22 mouse cellular contexts compared by ENCODE assay signal in genomic region chr9:79979274-79979673, GRCm38 (mm10). TPM values are rescaled to one million over a fixed set of nuclear protein-coding genes. Genes with fewer than 3 reads are reported as not detected.
DNase-seq lines count a peak whose midpoint lies in the region; ATAC-seq lines count a peak whose summit lies in the region.
"Had no signal": no experiment of that assay in that cellular context is flagged by ENCODE, and none has a peak within 500 bp of the region (broad histone marks: within the 10 kb centered on the region; RNA-seq: fewer than 3 reads in every experiment).

No protein-coding gene starts in this region.

- WGBS in forebrain, embryonic 16.5 days: 83% methylated on average over 2 of the region's 2 CpGs
- WGBS in forebrain, embryonic 10.5 days: 87% methylated on average over 2 of the region's 2 CpGs
- 91% methylated on average over 2 of the region's 2 CpGs for WGBS in heart, embryonic 15.5 days
- 83% methylated on average over 2 of the region's 2 CpGs for WGBS in lung, embryonic 15.5 days

- no peak overlapping the region for H3K4me2 ChIP-seq in forebrain, embryonic 16.5 days (ENCODE audit: low read length)
- no peak overlapping the region for H3K4me2 ChIP-seq in heart, embryonic 15.5 days
- no peak overlapping the region for H3K4me2 ChIP-seq in lung, embryonic 15.5 days
- H3K4me2 ChIP-seq: forebrain, embryonic 15.5 days; hindbrain, embryonic 12.5 days had no signal

- H3K9me3 ChIP-seq in forebrain, embryonic 16.5 days (ENCODE audit: control insufficient read depth, low read length): no peaks in the 10 kb centered on the region
- no peaks in the 10 kb centered on the region for H3K9me3 ChIP-seq in forebrain, embryonic 10.5 days
- H3K9me3 ChIP-seq in heart, embryonic 15.5 days (replicated peaks): no peaks in the 10 kb centered on the region
- H3K9me3 ChIP-seq in lung, embryonic 15.5 days: no peaks in the 10 kb centered on the region
- H3K9me3 ChIP-seq: embryonic facial prominence, embryonic 10.5 days; forebrain, embryonic 15.5 days; heart, embryonic 13.5 days; hindbrain, embryonic 12.5 days had no signal

- H3K36me3 ChIP-seq in forebrain, embryonic 16.5 days (ENCODE audit: control insufficient read depth, insufficient read depth): no peaks in the 10 kb centered on the region
- H3K36me3 ChIP-seq in forebrain, embryonic 10.5 days (replicated peaks): no peaks in the 10 kb centered on the region
- H3K36me3 ChIP-seq in heart, embryonic 15.5 days: no peaks in the 10 kb centered on the region
- H3K36me3 ChIP-seq in lung, embryonic 15.5 days: no peaks in the 10 kb centered on the region
- H3K36me3 ChIP-seq: embryonic facial prominence, embryonic 10.5 days; forebrain, embryonic 15.5 days; heart, embryonic 13.5 days; hindbrain, embryonic 12.5 days had no signal

- no peak for DNase-seq in forebrain, embryonic 10.5 days (ENCODE audit: extremely low spot score, low spot score)
- no peak for DNase-seq in heart, adult 18-20 months
- DNase-seq in lung, adult 18-20 months: no peak
- DNase-seq: adrenal gland, postnatal 14 days; cerebellum, adult 2 months; cerebellum, postnatal 10 days; gastrocnemius, postnatal 25 days; heart, postnatal 10 days; heart, postnatal 4 days had no signal

- ATAC-seq in forebrain, embryonic 16.5 days: peak; percentile 36; the same call in 1 of the 2 replicates
- no peak for ATAC-seq in heart, embryonic 15.5 days (replicated peaks; ENCODE audit: insufficient number of reproducible peaks, insufficient read depth, low FRiP score, low read depth)
- no peak for ATAC-seq in lung, embryonic 15.5 days (ENCODE audit: borderline replicate concordance, extremely low read depth, low FRiP score, low TSS enrichment)
- no peak for ATAC-seq in megakaryocyte progenitor cell, adult 5-6 weeks (replicated peaks; ENCODE audit: poor library complexity)
- ATAC-seq: forebrain, embryonic 15.5 days; hindbrain, embryonic 16.5 days; inflammation-experienced regulatory T-cells, adult 6 months had no signal

- H3K9ac ChIP-seq in forebrain, embryonic 16.5 days (replicated peaks; ENCODE audit: low read depth, low read length): no peak overlapping the region
- no peak overlapping the region for H3K9ac ChIP-seq in heart, embryonic 15.5 days
- no peak overlapping the region for H3K9ac ChIP-seq in lung, embryonic 15.5 days
- H3K9ac ChIP-seq: forebrain, embryonic 15.5 days; hindbrain, embryonic 12.5 days had no signal

- H3K4me3 ChIP-seq in forebrain, embryonic 16.5 days (replicated peaks; ENCODE audit: low read length): no peak overlapping the region
- H3K4me3 ChIP-seq in forebrain, embryonic 10.5 days: no peak overlapping the region
- no peak overlapping the region for H3K4me3 ChIP-seq in heart, embryonic 15.5 days
- no peak overlapping the region for H3K4me3 ChIP-seq in lung, embryonic 15.5 days
- no peak overlapping the region for H3K4me3 ChIP-seq in brown adipose tissue, adult 24 weeks (ENCODE audit: insufficient read depth, low read depth, low read length)
- H3K4me3 ChIP-seq: embryonic facial prominence, embryonic 10.5 days; erythroblast, embryonic 14.5 days; forebrain, embryonic 15.5 days; heart, embryonic 13.5 days; hindbrain, embryonic 12.5 days had no signal

- H3K4me1 ChIP-seq in forebrain, embryonic 16.5 days (replicated peaks; ENCODE audit: control insufficient read depth, insufficient read depth, low read length): peaks cover 5% of the 10 kb centered on the region; the same call in 1 of the 2 replicates
- peaks cover 15% of the 10 kb centered on the region for H3K4me1 ChIP-seq in forebrain, embryonic 10.5 days
- H3K4me1 ChIP-seq in heart, embryonic 15.5 days (replicated peaks): peaks cover 23% of the 10 kb centered on the region
- peaks cover 29% of the 10 kb centered on the region for H3K4me1 ChIP-seq in lung, embryonic 15.5 days
- peaks cover 7% of the 10 kb centered on the region for H3K4me1 ChIP-seq in brown adipose tissue, adult 24 weeks (ENCODE audit: control insufficient read depth, insufficient read depth, insufficient read length, low read length)

- H3K27ac ChIP-seq in forebrain, embryonic 16.5 days (ENCODE audit: low read length): no peak overlapping the region
- no peak overlapping the region for H3K27ac ChIP-seq in forebrain, embryonic 10.5 days
- peak overlapping the region; percentile 98; the same call in 1 of the 2 replicates for H3K27ac ChIP-seq in heart, embryonic 15.5 days
- 0 out of 2 replicates have a peak overlapping the region, but pooled peaks have one; percentile 18 for H3K27ac ChIP-seq in lung, embryonic 15.5 days
- H3K27ac ChIP-seq in brown adipose tissue, adult 24 weeks (replicated peaks; ENCODE audit: low read depth, low read length): peak overlapping the region; percentile 31
- H3K27ac ChIP-seq: embryonic facial prominence, embryonic 10.5 days; forebrain, embryonic 15.5 days; hindbrain, embryonic 12.5 days had no signal

- no peaks in the 10 kb centered on the region for H3K27me3 ChIP-seq in forebrain, embryonic 16.5 days (replicated peaks; ENCODE audit: control insufficient read depth, insufficient read depth, low read length)
- no peaks in the 10 kb centered on the region for H3K27me3 ChIP-seq in forebrain, embryonic 10.5 days (ENCODE audit: poor library complexity, severe bottlenecking)
- H3K27me3 ChIP-seq in heart, embryonic 15.5 days: no peaks in the 10 kb centered on the region
- H3K27me3 ChIP-seq in lung, embryonic 15.5 days: no peaks in the 10 kb centered on the region
- H3K27me3 ChIP-seq: forebrain, embryonic 15.5 days; heart, embryonic 13.5 days; hindbrain, embryonic 12.5 days had no signal

RNA-seq across cellular contexts. Expression of gene Filip1, which starts 33.4 kb away (rescaled TPM):
- polyA plus RNA-seq in forebrain, embryonic 16.5 days (2015; fragmentation: Nextera tagmentation; extraction: Ambion mirVana): 2.4 and 3.0 TPM in 2 replicates
- 11.9 and 16.3 TPM in 2 replicates for polyA plus RNA-seq in forebrain, embryonic 10.5 days (2016; fragmentation: Nextera tagmentation; extraction: Ambion mirVana)
- polyA plus RNA-seq in heart, embryonic 15.5 days (2015; fragmentation: Nextera tagmentation; extraction: Ambion mirVana): 28.2 and 36.6 TPM in 2 replicates
- 10 to 100 TPM; 79.3 to 88.2 TPM for total RNA-seq in heart, adult 18-20 months (2021)
- polyA plus RNA-seq in lung, embryonic 15.5 days (2015; fragmentation: Nextera tagmentation; extraction: Ambion mirVana): 13.3 and 14.5 TPM in 2 replicates
- polyA plus RNA-seq in brown adipose tissue, adult 24 weeks (2012; ENCODE audit: insufficient read depth, insufficient read length, missing spikeins): 3.7 and 6.7 TPM in 2 replicates
- 0.66 and 1.3 TPM in 2 replicates for total RNA-seq in megakaryocyte progenitor cell, adult 5-6 weeks (2015)
- 0.58 and 2.3 TPM in 2 replicates for total RNA-seq in megakaryocyte progenitor cell, adult 5-6 weeks (2017)
- total RNA-seq: MEL had no signal
- polyA plus RNA-seq: erythroblast, embryonic 14.5 days had no signal

Comparison
In these comparisons a context has a peak if more than half of its experiments do, and no peak if none do; other contexts are left out.
1. H3K27ac ChIP-seq: peak in heart, embryonic 15.5 days (single experiment), lung, embryonic 15.5 days (single experiment) and brown adipose tissue, adult 24 weeks (single experiment); none in forebrain, embryonic 16.5 days (single experiment) and forebrain, embryonic 10.5 days (single experiment).